10 mouse cellular contexts compared by ENCODE assay signal in the genomic region with DNA sequence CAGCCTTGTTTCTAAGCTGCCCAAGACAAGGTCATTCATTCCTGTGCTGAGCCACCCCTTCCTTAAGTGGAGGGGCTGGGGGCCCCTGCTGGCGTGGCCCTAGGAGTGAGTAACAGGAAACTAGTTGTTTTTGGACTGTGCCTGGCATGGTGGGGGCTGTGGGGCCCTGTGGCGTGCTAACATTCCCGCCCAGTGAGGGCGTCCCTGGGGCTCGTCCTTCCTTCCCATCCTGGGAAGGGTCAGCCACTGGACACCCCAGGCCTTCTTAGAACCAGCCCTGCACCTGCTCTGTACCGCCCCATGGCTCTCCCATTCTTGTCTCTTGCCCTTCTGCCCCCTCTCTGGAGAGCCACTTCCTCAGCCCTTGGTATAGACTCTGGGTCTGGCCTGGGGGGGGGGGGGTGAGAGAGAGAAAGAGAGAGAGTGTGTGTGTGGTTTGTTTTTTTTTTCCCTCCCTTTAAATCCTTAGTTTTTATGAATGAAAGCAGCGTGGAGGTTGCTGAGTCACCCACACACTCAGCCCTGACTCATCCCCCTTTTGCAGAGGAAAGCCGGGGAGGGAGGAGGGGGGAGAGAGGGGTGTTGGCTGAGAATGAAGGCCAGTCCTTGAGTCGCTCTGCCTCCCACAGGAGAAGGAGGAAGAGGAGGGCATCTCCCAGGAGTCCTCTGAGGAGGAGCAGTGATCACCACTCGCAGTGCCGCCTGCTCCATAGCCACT. TPM values are rescaled to one million over a fixed set of nuclear protein-coding genes. Genes with fewer than 3 reads are reported as not detected.
DNase-seq lines count a peak whose midpoint lies in the region; ATAC-seq and TF ChIP-seq lines count a peak whose summit lies in the region.
"Had no signal": no experiment of that assay in that cellular context is flagged by ENCODE, and none has a peak within 500 bp of the region (broad histone marks: within the 10 kb centered on the region; RNA-seq: fewer than 3 reads in every experiment).

No protein-coding gene starts in this region.

- H3K4me3 ChIP-seq in hindbrain, embryonic 12.5 days, result no peak overlapping the region
- H3K4me3 ChIP-seq in hindbrain, postnatal 0 days (ENCODE audit: low read length), result no peak overlapping the region
- H3K4me3 ChIP-seq: layer of hippocampus, adult 2 months; midbrain, embryonic 15.5 days had no signal

- H3K9ac ChIP-seq in hindbrain, embryonic 12.5 days, result 0 out of 2 replicates have a peak overlapping the region, but pooled peaks have one; percentile 23
- H3K9ac ChIP-seq in hindbrain, postnatal 0 days (replicated peaks; ENCODE audit: low read length), result no peak overlapping the region
- H3K9ac ChIP-seq: midbrain, embryonic 15.5 days had no signal

- DNase-seq in hindbrain, postnatal 0 days (ENCODE audit: low spot score), result no peak
- peak; percentile 92 for DNase-seq in 3134 (ENCODE audit: extremely low read depth, insufficient read length, low spot score)
- DNase-seq in MN1 (ENCODE audit: low spot score), result peak; percentile 89
- DNase-seq in T-cell, adult 2 months (ENCODE audit: low spot score), result no peak
- no peak for DNase-seq in lung, postnatal 14 days
- DNase-seq in spleen, postnatal 14 days (ENCODE audit: low spot score in 2 of 2), result no peak

- H3K4me2 ChIP-seq in hindbrain, embryonic 12.5 days (replicated peaks), result no peak overlapping the region
- no peak overlapping the region for H3K4me2 ChIP-seq in hindbrain, postnatal 0 days (ENCODE audit: low read depth, low read length)
- H3K4me2 ChIP-seq: midbrain, embryonic 15.5 days had no signal

- no peaks in the 10 kb centered on the region for H3K27me3 ChIP-seq in hindbrain, embryonic 12.5 days
- no peaks in the 10 kb centered on the region for H3K27me3 ChIP-seq in hindbrain, postnatal 0 days (ENCODE audit: insufficient read depth, low read length)
- H3K27me3 ChIP-seq: midbrain, embryonic 15.5 days had no signal

- TF ChIP-seq CTCF in hindbrain, postnatal 0 days (IDR thresholded peaks at IDR 0.05; ENCODE audit: low read depth), result no peak

- H3K36me3 ChIP-seq in hindbrain, embryonic 12.5 days, result peaks cover 12% of the 10 kb centered on the region; the same call in 1 of the 2 replicates
- no peaks in the 10 kb centered on the region for H3K36me3 ChIP-seq in hindbrain, postnatal 0 days (ENCODE audit: insufficient read depth, low read length)
- H3K36me3 ChIP-seq: midbrain, embryonic 15.5 days had no signal

- peaks cover 50% of the 10 kb centered on the region for H3K4me1 ChIP-seq in hindbrain, embryonic 12.5 days
- H3K4me1 ChIP-seq in hindbrain, postnatal 0 days (ENCODE audit: insufficient read depth, low read length), result peaks cover 25% of the 10 kb centered on the region

- no peak for ATAC-seq in hindbrain, embryonic 12.5 days (ENCODE audit: low FRiP score)
- ATAC-seq in hindbrain, postnatal 0 days, result no peak
- peak; percentile 10 for ATAC-seq in granulocyte monocyte progenitor cell, adult 5-6 weeks (replicated peaks; ENCODE audit: poor library complexity, severe bottlenecking)
- ATAC-seq: midbrain, embryonic 15.5 days had no signal

- no peak overlapping the region for H3K27ac ChIP-seq in hindbrain, embryonic 12.5 days
- no peak overlapping the region for H3K27ac ChIP-seq in hindbrain, postnatal 0 days
- H3K27ac ChIP-seq: layer of hippocampus, adult 2 months; midbrain, embryonic 15.5 days had no signal

- no peaks in the 10 kb centered on the region for H3K9me3 ChIP-seq in hindbrain, embryonic 12.5 days (replicated peaks)
- no peaks in the 10 kb centered on the region for H3K9me3 ChIP-seq in hindbrain, postnatal 0 days (ENCODE audit: low read length)
- H3K9me3 ChIP-seq: midbrain, embryonic 15.5 days had no signal

- WGBS in hindbrain, embryonic 12.5 days, result 51% methylated on average over 6 of the region's 11 CpGs
- 57% methylated on average over 10 of the region's 11 CpGs for WGBS in hindbrain, postnatal 0 days

RNA-seq across cellular contexts. Expression of a gene that starts 3.6 kb away (rescaled TPM):
- polyA plus RNA-seq in hindbrain, embryonic 12.5 days (2016; fragmentation: Nextera tagmentation; extraction: Ambion mirVana), result 19.8 and 21.9 TPM in 2 replicates
- 50.2 and 59.6 TPM in 2 replicates for total RNA-seq in hindbrain, postnatal 0 days (2014; rRNA removed)
- 92.7 and 95.3 TPM in 2 replicates for polyA plus RNA-seq in hindbrain, postnatal 0 days (2015; fragmentation: Nextera tagmentation; extraction: Ambion mirVana)
- 59.2 and 65.2 TPM in 2 replicates for total RNA-seq in granulocyte monocyte progenitor cell, adult 5-6 weeks (2014; fragmentation: Nextera tagmentation)
- 34.8 and 42.3 TPM in 2 replicates for total RNA-seq in granulocyte monocyte progenitor cell, adult 5-6 weeks (2017)

RNA-seq across cellular contexts. Expression of a gene that starts 5.7 kb away (rescaled TPM):
- polyA plus RNA-seq in hindbrain, embryonic 12.5 days (2016; fragmentation: Nextera tagmentation; extraction: Ambion mirVana), result 161 and 162 TPM in 2 replicates
- total RNA-seq in hindbrain, postnatal 0 days (2014; rRNA removed), result 142 and 170 TPM in 2 replicates
- polyA plus RNA-seq in hindbrain, postnatal 0 days (2015; fragmentation: Nextera tagmentation; extraction: Ambion mirVana), result 130 and 145 TPM in 2 replicates
- total RNA-seq in granulocyte monocyte progenitor cell, adult 5-6 weeks (2014; fragmentation: Nextera tagmentation), result 541 and 637 TPM in 2 replicates
- 232 and 267 TPM in 2 replicates for total RNA-seq in granulocyte monocyte progenitor cell, adult 5-6 weeks (2017)

RNA-seq across cellular contexts. Expression of a gene that starts 40.8 kb away (rescaled TPM):
- polyA plus RNA-seq in hindbrain, embryonic 12.5 days (2016; fragmentation: Nextera tagmentation; extraction: Ambion mirVana), result 3.7 and 4.2 TPM in 2 replicates
- 34.3 and 38.8 TPM in 2 replicates for total RNA-seq in hindbrain, postnatal 0 days (2014; rRNA removed)
- 8.7 and 10.1 TPM in 2 replicates for polyA plus RNA-seq in hindbrain, postnatal 0 days (2015; fragmentation: Nextera tagmentation; extraction: Ambion mirVana)
- total RNA-seq in granulocyte monocyte progenitor cell, adult 5-6 weeks (2014; fragmentation: Nextera tagmentation), result not detected in 2 replicates
- total RNA-seq in granulocyte monocyte progenitor cell, adult 5-6 weeks (2017), result not detected in 2 replicates

Comparison
In these comparisons a context has a peak if more than half of its experiments do, and no peak if none do; other contexts are left out.
1. DNase-seq: peak in 3134 (single experiment) and MN1 (single experiment); none in hindbrain, postnatal 0 days (single experiment), T-cell, adult 2 months (single experiment), lung, postnatal 14 days (single experiment) and spleen, postnatal 14 days (0 of 2).
2. RNA of a gene that starts 40.8 kb away (total RNA-seq): 34.3 to 38.8 TPM in hindbrain, postnatal 0 days; not detected in granulocyte monocyte progenitor cell, adult 5-6 weeks; every median in the first group is over 10 times any median in the second.